Comparison of ENCODE assay signal across 12 mouse cellular contexts in the genomic region with DNA sequence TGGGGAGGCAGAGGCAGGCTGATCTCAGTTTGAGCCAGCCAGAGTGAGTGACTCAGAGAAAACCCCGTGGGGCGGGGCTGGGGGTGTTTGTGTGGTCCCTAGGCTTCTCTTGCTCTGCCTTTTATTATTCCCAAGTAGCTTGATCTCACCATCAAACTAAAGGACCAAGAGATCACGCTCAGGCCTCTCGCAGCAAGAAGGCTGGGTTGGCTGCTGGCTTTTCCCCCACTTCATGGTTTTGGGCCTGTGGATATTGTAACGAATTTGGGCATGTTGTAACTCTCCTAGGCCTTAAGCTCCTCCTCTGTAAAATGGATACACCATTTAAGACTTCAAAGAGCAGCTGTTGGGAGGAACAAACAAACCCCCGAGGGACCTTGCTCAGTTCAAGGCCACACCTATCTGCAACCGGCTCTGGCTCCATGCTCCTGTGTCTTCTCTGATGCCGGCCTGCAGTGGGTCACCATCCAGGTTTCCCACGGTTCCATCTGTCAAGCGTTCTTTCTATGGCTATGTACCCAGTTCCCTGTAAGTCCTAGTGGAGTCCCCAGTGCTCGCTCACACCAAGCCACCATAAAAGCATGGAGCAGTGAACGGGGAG. TPM values are rescaled to one million over a fixed set of nuclear protein-coding genes. Genes with fewer than 3 reads are reported as not detected.
A peak's percentile ranks its signal among the peaks of the same experiment; 100 is the strongest.
DNase-seq lines count a peak whose midpoint lies in the region; ATAC-seq lines count a peak whose summit lies in the region.
"Had no signal": no experiment of that assay in that cellular context is flagged by ENCODE, and none has a peak within 500 bp of the region (broad histone marks: within the 10 kb centered on the region; RNA-seq: fewer than 3 reads in every experiment).

No protein-coding gene starts in this region.

- no peaks in the 10 kb centered on the region for H3K4me1 ChIP-seq in midbrain, embryonic 13.5 days (replicated peaks)
- H3K4me1 ChIP-seq in midbrain, embryonic 15.5 days: no peaks in the 10 kb centered on the region
- H3K4me1 ChIP-seq in limb, embryonic 10.5 days: peaks cover 27% of the 10 kb centered on the region

- peak overlapping the region; percentile 22; the same call in 1 of the 2 replicates for H3K27ac ChIP-seq in midbrain, embryonic 13.5 days
- H3K27ac ChIP-seq in midbrain, embryonic 15.5 days: no peak overlapping the region
- H3K27ac ChIP-seq in limb, embryonic 10.5 days: no peak overlapping the region
- H3K27ac ChIP-seq: hindbrain, postnatal 0 days; limb, embryonic 15.5 days had no signal

- DNase-seq in heart, adult 18-20 months: peak; percentile 14 to 15
- DNase-seq in heart, postnatal 25 days (ENCODE audit: low spot score): no peak
- peak; percentile 58 for DNase-seq in cerebellum, adult 9-10 months
- DNase-seq in limb, embryonic 10.5 days (ENCODE audit: low spot score): no peak
- no peak for DNase-seq in urinary bladder, postnatal 14 days (ENCODE audit: low spot score)
- no peak for DNase-seq in lung, postnatal 14 days
- DNase-seq: thymus, postnatal 25 days had no signal

- H3K36me3 ChIP-seq in midbrain, embryonic 13.5 days: 0 out of 2 replicates have a peak, but pooled peaks cover 6% of the 10 kb centered on the region
- no peaks in the 10 kb centered on the region for H3K36me3 ChIP-seq in midbrain, embryonic 15.5 days (replicated peaks)
- peaks cover 75% of the 10 kb centered on the region for H3K36me3 ChIP-seq in limb, embryonic 10.5 days
- H3K36me3 ChIP-seq: limb, embryonic 15.5 days had no signal

- no peak overlapping the region for H3K9ac ChIP-seq in midbrain, embryonic 13.5 days (replicated peaks)
- H3K9ac ChIP-seq in midbrain, embryonic 15.5 days: no peak overlapping the region
- H3K9ac ChIP-seq: limb, embryonic 15.5 days had no signal

- no peak for ATAC-seq in midbrain, embryonic 13.5 days
- ATAC-seq in midbrain, embryonic 15.5 days (replicated peaks): no peak
- ATAC-seq: forebrain, embryonic 16.5 days; hindbrain, postnatal 0 days had no signal

- 93% methylated on average over 12 of the region's 12 CpGs for WGBS in midbrain, embryonic 13.5 days
- WGBS in midbrain, embryonic 15.5 days: 95% methylated on average over 12 of the region's 12 CpGs
- 91% methylated on average over 12 of the region's 12 CpGs for WGBS in limb, embryonic 10.5 days

- no peaks in the 10 kb centered on the region for H3K27me3 ChIP-seq in midbrain, embryonic 13.5 days
- H3K27me3 ChIP-seq in midbrain, embryonic 15.5 days (replicated peaks): no peaks in the 10 kb centered on the region
- no peaks in the 10 kb centered on the region for H3K27me3 ChIP-seq in limb, embryonic 10.5 days (ENCODE audit: low read depth, poor library complexity, severe bottlenecking)
- H3K27me3 ChIP-seq: limb, embryonic 15.5 days had no signal

- H3K9me3 ChIP-seq in midbrain, embryonic 13.5 days: 0 out of 2 replicates have a peak, but pooled peaks cover 2% of the 10 kb centered on the region
- H3K9me3 ChIP-seq in midbrain, embryonic 15.5 days: no peaks in the 10 kb centered on the region
- no peaks in the 10 kb centered on the region for H3K9me3 ChIP-seq in limb, embryonic 10.5 days (replicated peaks)
- H3K9me3 ChIP-seq: limb, embryonic 15.5 days had no signal

- H3K4me2 ChIP-seq in midbrain, embryonic 13.5 days (replicated peaks): no peak overlapping the region
- H3K4me2 ChIP-seq in midbrain, embryonic 15.5 days: no peak overlapping the region
- H3K4me2 ChIP-seq: limb, embryonic 15.5 days had no signal

- intact Hi-C loops in heart, postnatal 25 days (cut with DNase I): loop anchor here (2.0 kb wide), 1 partner anchor 16 kb away; no protein-coding TSS in a partner anchor

- H3K4me3 ChIP-seq in midbrain, embryonic 13.5 days (replicated peaks): no peak overlapping the region
- H3K4me3 ChIP-seq in midbrain, embryonic 15.5 days: no peak overlapping the region
- no peak overlapping the region for H3K4me3 ChIP-seq in limb, embryonic 10.5 days
- H3K4me3 ChIP-seq: limb, embryonic 15.5 days had no signal

RNA-seq across cellular contexts. Expression of a gene that starts 28.9 kb away (rescaled TPM):
- total RNA-seq in heart, adult 18-20 months (2021): 1 to 10 TPM; 5.5 to 7.2 TPM
- total RNA-seq in heart, postnatal 25 days (2021): 1 to 10 TPM; 5.3 to 5.6 TPM
- 7.0 and 7.6 TPM in 2 replicates for polyA plus RNA-seq in midbrain, embryonic 13.5 days (2015; fragmentation: Nextera tagmentation; extraction: Ambion mirVana)
- polyA plus RNA-seq in midbrain, embryonic 15.5 days (2015; fragmentation: Nextera tagmentation; extraction: Ambion mirVana): 4.7 and 4.9 TPM in 2 replicates
- 22.5 and 23.2 TPM in 2 replicates for polyA plus RNA-seq in limb, embryonic 10.5 days (2016; fragmentation: Nextera tagmentation; extraction: Ambion mirVana)

Comparison
In these comparisons a context has a peak if more than half of its experiments do, and no peak if none do; other contexts are left out.
1. DNase-seq: peak in heart, adult 18-20 months (2 of 2) and cerebellum, adult 9-10 months (single experiment); none in heart, postnatal 25 days (single experiment), limb, embryonic 10.5 days (single experiment), urinary bladder, postnatal 14 days (single experiment) and lung, postnatal 14 days (single experiment).